Mouse (Mus musculus) Muller cell, postnatal 12 days (primary cell): ENCODE results near the gene Scd3.
A peak's percentile ranks its signal among the peaks of the same experiment; 100 is the strongest.

Source experiments
- DNase-seq: peaks from one replicate; pipeline ENCODE4 v3.0.0-alpha.2; 2015; ENCODE audit errors: inconsistent ontology term

Scd3 gene

DNA sequence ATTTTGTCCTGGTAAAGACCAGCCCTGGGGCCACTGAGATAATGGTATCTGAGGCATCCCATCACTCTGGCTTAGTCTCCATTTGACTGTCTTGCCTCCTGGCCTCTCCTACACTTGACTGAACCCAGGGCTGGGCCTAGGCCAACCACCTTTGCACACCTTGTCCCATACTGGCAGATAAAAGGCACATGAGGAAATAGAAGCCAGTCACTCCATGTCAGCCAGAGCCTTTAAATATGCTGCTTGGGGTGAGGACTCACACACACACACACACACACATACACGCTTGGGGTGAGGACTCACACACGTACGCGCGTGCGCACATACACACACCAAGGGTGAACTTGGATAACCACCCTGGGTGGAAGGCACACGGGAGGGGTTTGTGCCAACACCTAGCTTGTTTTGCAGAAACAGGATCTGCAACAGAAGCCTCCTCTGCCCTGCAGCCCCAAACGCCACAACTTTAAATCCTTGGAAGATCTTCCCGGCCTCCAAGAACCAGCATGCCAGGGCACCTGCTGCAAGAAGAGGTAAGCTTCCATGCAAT, at the start of gene Scd3:
Gene Scd3, plus strand, starts transcription at position 255 of the 550 bp plus-strand sequence.
- DNase-seq = no peak

DNA sequence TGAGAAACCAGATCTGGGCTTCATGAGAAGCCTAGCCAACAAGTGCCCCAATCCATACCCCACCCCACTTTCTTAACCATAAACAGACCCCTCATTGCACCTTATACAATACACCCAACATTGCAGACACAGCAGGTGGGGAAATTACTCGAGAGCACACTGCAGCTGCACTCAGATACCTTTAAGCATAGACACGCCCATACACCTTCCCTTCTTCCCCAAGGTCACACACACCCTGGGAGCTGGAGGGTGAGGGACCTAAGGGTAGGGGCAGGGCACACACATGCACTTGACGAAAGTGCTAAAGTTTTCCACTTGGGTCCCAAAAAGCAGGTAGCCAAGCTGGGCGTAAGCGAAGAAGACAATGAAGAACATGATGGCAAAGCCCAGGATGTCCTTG, 49.3 kb upstream of the Scd3 start:
- no peak for DNase-seq

DNA sequence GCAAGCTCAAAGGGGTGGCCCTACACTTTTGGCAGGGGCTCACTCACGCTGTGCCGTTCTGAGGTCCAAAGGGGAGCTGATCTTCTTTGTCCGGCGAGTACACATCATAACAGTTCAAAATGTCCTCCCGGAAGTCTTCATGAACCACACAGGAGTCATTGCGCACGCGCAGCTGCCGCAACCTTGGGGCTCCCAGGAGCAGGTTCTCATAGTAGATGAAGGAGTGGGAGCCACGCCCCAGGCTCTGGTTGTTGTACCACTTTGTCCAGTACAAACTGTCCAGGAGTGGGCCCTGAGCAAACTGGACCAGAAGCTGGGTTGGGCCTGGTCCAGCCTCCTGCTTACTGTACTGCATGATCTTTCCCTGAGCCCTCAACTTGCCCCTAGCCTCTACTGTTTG, 46.1 kb upstream of the Scd3 start:
- no peak for DNase-seq

DNA sequence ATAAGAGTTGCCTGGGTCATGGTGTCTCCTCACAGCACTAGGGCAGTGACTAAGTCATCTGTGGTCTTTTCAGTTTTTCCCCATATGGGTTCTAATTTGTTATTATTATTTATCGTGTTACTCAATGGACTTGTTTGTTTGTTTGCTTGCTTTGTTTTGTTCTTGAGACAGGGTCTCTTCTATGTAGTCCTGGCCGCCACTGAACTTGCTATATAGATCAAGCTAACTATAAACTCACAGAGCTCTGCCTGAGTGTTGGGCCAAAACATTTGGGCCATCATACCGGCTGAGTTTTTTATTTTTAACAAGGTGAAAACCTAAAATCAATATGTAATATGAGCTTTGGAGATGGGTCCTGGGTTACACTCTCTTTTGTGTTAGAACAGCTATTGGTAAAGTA, 43.7 kb upstream of the Scd3 start:
- no peak for DNase-seq

DNA sequence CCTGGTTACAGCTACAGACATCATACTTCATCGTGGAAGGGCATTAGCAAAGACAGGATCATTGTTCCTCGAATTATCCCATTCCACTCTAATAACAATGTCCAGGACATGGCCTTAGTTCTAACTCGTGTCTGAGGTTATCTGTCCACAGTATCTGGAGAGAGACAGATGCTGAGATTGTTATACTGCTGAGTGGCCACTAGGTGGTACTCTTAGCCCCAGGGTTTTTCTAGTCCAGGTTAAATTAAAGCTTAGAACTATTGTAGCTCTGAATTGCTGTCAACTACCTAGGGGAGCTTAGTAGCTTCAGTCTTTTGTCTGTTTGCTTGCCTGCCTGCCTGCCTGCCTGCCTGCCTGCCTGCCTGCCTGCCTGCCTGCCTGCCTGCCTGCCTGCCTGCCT, 41.6 kb upstream of the Scd3 start:
- peak; percentile 16 for DNase-seq

DNA sequence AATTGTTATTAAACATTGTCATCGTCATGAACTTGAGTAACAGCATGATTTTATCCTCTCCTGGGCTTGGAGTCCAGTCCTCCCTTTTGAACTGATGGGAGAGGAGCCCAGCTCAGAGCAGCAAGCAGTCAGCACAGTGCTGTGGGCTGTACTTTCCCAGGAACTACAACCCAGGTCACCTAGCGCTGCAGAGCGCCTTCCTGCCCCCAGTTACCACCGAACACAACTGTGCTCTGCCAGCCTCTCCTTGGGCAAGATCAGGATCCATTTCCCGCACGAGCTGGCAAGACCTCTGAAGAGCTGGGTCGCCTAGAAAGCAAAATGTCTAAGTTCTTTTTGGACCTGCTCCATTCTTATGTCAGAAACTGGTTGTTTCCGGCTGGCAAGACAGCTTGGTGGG, 28.2 kb upstream of the Scd3 start:
- DNase-seq = no peak

DNA sequence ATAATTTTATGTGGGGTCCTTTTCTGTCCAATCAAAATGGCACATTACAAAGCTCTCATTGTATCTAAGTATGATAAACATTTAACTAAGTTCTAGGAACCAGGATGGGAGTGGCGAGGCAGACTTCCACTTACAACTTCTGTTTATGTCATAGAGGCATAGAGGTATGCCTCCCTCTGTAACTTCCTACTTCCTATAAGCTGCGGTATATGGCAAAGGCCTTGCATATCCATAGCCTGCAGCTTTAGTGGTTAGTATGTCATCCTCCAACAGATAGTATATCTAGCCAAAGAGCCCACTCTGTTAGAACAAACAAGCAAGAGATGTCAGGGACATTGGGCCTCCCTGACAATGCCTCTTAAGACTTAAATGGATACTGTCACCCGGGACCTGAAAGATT, 26.3 kb upstream of the Scd3 start:
- DNase-seq = no peak

DNA sequence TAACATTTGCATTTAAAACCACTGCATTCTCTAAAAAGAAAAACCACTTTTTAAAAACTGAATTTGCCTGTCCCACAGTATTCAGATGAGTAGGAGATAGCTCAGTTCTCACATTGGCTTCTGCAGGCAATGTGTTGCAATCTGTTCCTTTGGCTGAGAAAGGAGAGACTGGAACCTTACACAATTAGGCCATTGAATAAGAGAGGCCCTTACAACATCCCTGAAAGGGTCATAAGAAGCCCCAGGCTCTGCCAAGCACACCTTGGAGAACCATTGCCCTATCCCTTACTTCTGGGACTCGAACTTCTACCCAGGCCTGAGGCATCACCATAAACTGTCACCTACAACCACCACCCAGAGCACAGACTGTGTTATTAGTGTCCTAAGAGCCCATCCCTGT, 22.6 kb upstream of the Scd3 start:
- DNase-seq = no peak

DNA sequence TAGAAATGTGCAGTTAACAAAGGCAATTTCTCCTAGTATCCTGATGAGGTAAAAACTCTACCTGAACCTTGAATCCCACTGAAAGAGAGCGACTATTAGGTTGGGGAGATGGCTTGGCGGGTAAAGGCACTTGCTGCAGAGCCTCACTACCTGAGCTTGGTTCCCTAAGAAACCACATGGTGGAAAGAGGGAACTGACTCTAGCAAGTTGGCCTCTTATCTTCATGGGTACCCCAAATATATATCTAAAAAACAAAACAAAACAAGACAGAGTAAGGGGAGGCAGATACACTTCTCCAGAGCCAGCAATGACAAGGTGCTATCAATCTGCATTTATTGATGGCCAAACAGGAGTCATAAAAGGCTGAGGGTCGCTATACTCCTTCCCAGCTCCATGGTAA, 19.1 kb upstream of the Scd3 start:
- DNase-seq = no peak

DNA sequence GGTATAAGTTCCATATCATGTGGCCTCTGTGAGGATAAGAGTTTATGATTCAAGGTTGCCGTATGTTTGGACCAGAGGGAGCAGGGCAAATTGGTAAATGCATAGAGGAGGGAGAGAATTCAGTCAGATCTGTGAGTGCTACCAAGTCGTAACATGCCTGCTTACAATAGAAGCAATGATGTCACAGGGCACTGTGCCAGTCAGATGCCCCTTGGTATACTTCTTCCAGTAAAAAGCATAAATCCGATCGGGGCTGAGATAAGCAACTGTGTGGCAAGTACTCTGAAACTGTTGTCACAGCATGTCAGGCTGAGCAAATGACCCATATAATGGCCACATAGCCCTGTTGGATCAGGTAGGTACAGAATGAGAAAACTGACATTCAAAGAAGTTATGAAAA, 14.0 kb upstream of the Scd3 start:
- no peak for DNase-seq

DNA sequence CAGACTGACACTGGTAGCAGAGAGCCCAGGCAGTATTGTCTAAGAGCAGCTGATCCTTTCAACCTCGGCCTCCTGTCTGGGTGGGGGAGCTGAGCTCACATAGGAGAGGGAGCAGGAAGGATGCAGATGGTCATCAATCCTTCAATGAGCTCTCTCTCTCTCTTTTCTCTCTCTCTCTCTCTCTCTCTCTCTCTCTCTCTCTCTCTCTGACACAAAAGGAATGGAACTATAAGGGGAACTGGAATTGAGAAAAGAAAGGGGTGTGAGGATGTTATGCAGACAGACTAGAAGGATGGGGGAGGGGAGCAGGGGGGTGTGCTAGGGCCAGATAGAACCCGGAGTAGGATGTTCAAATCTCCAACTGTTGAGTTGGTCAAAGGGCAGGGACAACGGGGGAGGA, 10.7 kb upstream of the Scd3 start, which contains the start of gene Pkd2l1:
Gene Pkd2l1, minus strand, starts transcription at position 101 of the 400 bp plus-strand sequence.
- DNase-seq = no peak

DNA sequence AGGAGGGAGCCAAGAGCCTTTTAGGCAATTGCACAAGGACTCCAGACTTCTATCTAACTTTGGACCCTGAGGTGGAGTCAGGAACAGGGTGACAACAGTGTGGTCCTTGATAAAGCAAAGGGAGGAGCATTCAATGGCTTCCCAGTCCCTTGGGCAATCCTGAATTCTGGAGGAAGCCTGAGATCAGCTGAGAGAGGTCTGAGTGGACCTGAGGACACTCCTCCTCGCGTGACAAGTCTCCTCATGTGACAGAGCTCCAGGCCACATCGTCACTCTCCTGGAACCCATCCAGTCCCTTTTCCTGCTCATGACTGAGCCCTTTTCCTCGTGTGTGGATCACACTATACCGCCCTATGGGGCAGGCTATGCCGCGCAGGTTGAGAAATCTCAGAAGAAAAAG, 9.2 kb upstream of the Scd3 start:
- no peak for DNase-seq

DNA sequence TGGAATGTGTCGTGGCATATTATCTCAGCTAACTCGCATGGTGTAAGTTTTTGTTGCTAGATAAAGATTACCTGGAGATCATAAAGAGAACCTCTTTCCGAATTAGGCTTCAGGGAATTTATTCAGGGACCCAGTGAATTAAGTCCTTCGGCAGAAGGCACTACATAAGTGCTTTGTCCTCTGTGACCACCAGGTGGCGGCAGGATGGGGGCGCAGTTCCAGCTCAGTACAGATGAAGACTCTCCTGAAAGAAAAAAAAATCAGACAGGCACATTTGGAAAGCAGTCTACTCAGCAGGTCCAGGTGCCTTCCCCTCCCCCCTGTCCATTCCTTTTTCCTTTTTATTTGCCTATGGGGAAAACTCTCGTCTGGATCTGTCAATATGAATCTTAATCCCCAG, 7.9 kb upstream of the Scd3 start:
- peak; percentile 61 for DNase-seq

DNA sequence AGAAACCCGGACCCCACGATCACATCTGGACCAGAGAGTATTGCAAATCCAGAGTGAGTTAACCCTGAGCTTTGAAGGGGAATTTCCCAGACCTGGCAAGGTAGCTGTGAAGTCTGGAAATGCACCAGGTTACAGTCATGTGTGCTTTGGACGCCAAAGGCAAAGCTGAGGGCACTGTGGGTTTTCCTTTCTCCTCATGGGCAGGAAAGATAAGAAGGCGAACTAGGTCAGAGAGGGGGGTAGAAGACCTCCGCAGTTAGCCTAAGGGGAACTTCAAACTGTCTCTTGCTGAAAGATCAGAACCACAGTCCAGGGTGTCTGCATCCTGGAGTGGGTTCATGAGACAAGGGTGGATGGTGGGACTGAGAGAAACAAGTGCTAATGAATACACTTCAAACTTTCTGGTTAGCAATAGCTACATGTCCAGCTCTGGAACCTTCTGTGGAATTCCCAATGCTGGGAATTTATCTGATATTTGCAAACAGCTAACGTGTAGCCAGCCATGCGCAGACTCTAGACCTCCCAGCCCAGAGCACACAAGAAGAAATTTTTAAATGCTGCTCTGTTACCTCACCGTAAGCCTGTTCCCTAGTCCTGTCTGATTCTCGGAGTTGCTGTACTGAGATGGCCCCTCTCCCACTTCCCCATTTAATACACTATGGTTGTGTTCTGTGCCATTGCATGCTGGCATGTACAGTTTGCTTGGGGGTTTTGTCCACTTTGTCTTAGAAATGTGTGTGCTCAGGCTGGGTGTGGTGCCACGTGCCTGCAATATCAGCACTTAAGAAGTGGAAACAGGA, 5.8 kb upstream of the Scd3 start:
- DNase-seq = no peak

DNA sequence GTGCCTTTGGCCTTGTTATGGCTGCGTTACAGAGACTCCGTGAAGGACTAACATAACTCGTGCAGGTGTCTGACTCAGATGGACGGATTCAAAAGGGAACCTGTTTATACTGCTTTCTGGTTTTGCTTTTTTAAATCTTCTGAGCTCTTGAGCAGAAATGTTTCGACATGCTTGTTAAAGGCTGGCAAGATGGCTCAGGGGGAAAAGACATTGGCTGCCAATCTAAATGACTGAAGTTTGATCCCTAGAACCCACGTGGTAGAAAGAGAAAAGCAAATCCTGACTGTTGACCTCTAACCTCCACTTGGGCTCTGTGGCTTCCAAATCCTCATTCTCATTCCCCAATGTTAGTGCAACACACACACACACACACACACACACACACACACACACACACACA, 4.6 kb upstream of the Scd3 start:
- no peak for DNase-seq

DNA sequence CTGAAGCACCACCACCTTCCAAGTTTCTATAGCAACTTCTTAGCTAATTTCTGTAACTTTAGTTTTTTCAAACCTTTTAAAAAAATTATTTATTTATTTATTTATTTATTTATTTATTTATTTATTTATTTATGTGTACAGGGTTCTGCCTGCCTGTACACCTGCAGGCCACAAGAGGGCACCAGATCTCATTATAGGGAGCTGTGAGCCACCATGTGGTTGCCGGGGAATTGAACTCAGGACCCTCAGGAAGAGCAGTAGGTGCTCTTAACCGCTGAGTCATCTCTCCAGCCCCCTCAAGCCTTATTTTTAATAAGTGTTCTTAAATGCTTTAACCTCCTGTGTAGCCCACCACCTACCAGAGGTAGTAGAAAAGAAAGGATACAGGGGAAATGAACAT, 4.1 kb upstream of the Scd3 start:
- DNase-seq = no peak

DNA sequence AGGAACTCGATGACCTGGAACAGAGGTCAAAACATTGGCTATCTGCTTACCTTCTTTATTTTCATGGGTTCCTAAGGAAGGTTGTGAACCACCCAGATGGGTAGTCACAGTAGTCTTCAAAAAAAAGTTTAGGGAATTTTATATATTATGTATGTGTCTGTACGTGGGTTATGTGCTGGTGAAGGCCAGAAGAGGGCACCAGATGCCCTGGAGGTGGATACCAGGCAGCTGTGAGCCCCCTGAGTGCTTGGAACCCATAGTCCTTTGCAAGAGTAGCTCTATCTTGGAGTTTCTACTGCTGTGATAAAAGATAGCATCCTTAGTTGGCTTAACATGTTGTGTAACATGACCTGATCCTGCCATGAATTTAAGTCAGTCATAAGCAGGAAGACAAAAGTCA, 4.0 kb downstream of the Scd3 start:
- DNase-seq = no peak

DNA sequence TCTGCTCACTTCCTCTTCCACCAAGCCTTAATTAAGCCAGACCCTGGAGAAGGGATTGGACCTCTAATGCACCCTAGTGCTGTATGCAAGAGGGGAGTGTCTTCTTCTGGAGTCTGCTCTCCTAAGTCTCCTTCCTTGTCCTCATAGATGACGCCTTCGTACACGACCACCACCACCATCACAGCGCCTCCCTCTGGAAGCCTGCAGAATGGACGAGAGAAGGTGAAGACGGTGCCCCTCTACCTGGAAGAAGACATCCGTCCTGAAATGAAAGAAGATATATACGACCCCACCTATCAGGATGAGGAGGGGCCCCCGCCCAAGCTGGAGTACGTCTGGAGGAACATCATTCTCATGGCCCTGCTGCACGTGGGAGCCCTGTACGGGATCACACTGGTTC, 12.2 kb downstream of the Scd3 start:
- no peak for DNase-seq

DNA sequence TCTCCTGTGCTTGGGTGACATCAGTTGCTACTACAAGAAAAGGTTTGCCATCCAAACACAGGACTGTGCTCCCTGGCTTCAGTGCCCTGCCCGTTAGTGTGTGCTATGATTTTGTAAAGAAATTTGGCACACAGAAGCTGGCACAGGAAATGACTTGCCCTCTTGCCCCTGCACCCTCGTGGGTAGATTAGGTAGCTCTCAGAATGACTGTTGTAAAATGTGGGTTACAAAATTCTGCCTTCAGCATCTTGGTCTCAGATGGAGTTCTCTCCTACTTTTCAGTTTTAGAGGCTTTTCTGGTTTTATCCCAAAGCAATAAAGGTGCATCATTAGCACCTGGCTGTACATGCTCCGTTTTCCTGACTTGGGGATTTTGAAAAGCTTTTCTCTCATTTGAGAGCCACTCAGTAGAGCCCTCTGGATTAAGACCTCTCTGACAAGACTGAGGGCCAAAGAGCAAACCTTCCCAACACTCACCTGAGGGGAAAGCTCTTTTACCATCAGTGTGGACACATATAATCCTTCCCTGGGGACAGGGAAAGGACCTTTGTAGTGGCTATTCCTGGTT, 15.0 kb downstream of the Scd3 start:
- no peak for DNase-seq

DNA sequence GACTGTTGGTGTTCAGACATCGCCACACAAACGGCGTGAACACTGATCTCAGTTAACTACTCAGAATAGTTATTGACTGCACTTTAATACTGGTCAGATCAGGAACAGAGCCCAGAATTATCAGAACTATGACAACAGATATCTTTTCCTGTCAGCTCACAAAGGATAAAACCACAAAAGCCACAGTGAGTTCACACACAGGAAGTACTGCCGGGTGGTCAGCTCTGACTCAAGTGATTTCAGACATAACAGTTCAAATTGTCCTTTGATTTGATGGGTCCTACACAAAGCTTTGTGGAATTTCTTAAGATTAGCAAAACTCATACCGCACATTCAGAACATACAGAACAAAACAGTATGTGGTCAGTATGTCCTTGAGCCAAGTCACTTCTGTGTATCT, 22.7 kb downstream of the Scd3 start:
- peak; percentile 69 for DNase-seq

DNA sequence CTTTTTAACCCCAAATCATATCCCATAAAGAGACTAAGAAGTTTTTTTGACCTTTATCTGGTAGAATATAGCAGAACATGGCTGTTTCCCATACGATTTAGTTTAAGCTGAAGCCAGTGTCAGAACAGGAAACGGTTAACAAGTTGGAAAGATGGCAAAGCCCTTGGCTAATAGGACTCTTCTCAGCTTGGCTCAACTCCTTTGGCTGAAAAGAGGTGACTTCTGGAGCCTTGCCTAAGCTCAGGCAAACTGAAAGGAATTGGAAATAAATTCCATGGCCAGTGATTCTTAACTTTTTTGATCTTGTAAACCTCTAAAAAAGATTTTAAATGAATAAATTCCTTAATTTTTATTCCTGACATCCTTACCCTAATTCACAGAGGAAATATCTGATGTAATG, 26.7 kb downstream of the Scd3 start:
- no peak for DNase-seq

DNA sequence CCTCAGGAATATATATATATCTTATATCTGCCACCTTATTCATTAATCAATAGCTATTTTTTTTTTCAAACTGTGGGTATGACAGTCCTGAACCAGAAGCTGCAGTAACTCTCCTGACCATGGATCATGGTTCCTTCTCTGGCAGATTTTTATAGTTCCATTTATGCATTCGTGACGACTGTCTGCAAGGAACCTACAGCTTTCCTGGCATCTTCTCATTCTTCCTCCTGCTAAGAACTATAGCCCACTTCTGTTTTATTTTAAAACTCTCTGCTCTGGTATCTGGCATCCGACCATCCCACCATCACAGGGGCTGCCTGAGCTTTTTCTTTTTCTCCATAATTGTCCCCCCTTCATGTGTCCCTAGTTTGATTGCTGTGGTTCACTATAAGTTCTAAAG, 27.1 kb downstream of the Scd3 start:
- no peak for DNase-seq

DNA sequence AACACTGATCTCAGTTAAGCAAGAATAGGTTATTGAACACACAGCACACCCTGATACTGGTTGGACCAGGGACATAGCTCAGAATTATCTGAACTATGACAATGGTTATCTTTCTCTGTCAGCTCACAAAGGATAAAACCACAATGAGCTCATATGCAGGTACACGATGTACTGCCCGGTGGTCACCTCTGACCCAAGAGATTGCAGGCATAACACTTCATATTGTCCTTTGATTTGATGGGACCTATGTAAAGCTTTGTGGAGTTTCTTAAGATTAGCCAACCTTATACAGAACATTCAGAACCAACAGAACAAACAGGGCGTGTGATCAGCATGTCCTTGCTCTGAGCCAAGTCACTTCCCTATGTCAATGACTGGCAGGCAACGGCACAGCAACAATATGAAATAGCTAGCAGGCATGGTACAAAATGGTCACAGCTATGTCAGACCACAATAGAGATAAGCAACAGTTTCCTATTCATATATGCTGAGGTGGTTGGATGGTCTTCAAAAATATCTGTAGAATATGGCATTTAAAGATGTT, 28.6 kb downstream of the Scd3 start:
- DNase-seq = no peak
